Mouse (Mus musculus): ENCODE data around the gene Prdm1.

The Prdm1 gene

GRCm38 (mm10) chr10:44456757-44457595, 71.3 kb downstream of the Prdm1 start:
- DNase-seq = peak; percentile 42 to 60

GRCm38 (mm10) chr10:44454753-44455152, 73.5 kb downstream of the Prdm1 start:
- DNase-seq = no peak

- DNase-seq = no peak
These were observed 74.2 kb downstream of the Prdm1 start for GRCm38 (mm10) chr10:44454111-44454510.

GRCm38 (mm10) chr10:44450835-44451234, 77.5 kb downstream of the Prdm1 start:
- no peak for DNase-seq

- no peak for DNase-seq
These were observed 78.2 kb downstream of the Prdm1 start for GRCm38 (mm10) chr10:44450108-44450507.

- no peak for DNase-seq
These were observed 78.6 kb downstream of the Prdm1 start for GRCm38 (mm10) chr10:44449666-44450065.

- peak; percentile 29 to 54 for DNase-seq
These were observed 80.1 kb downstream of the Prdm1 start for GRCm38 (mm10) chr10:44448165-44448564.

- no peak for DNase-seq
These were observed 80.7 kb downstream of the Prdm1 start for GRCm38 (mm10) chr10:44447406-44448139.

GRCm38 (mm10) chr10:44447001-44447400, 81.3 kb downstream of the Prdm1 start:
- no peak for DNase-seq

GRCm38 (mm10) chr10:44444415-44444814, 83.9 kb downstream of the Prdm1 start:
- no peak for DNase-seq

- DNase-seq = no peak
These were observed 84.6 kb downstream of the Prdm1 start for GRCm38 (mm10) chr10:44443696-44444095.

- no peak for DNase-seq
These were observed 88.6 kb downstream of the Prdm1 start for GRCm38 (mm10) chr10:44439732-44440131.

GRCm38 (mm10) chr10:44437614-44438013, 90.7 kb downstream of the Prdm1 start:
- DNase-seq = no peak

- no peak for DNase-seq
These were observed 92.3 kb downstream of the Prdm1 start for GRCm38 (mm10) chr10:44435956-44436355.

- DNase-seq = peak in 1 of 2 experiments; percentile 41
These were observed 93.6 kb downstream of the Prdm1 start for GRCm38 (mm10) chr10:44434702-44435181.

GRCm38 (mm10) chr10:44432235-44432634, 96.1 kb downstream of the Prdm1 start:
- DNase-seq = no peak

- no peak for DNase-seq
These were observed 96.6 kb downstream of the Prdm1 start for GRCm38 (mm10) chr10:44431689-44432088.

- no peak for DNase-seq
These were observed 99.0 kb downstream of the Prdm1 start for GRCm38 (mm10) chr10:44429177-44429888.

- peak; percentile 66 to 81 for DNase-seq
These were observed 100.4 kb downstream of the Prdm1 start for GRCm38 (mm10) chr10:44427891-44428361.

- peak in 1 of 2 experiments; percentile 13 for DNase-seq
These were observed 100.9 kb downstream of the Prdm1 start for GRCm38 (mm10) chr10:44427426-44427825.

GRCm38 (mm10) chr10:44425013-44425412, 103.3 kb downstream of the Prdm1 start:
- DNase-seq = no peak

- DNase-seq = no peak
These were observed 106.4 kb downstream of the Prdm1 start for GRCm38 (mm10) chr10:44421896-44422295.

- no peak for DNase-seq
These were observed 108.1 kb downstream of the Prdm1 start for GRCm38 (mm10) chr10:44420211-44420610.
